Mouse (Mus musculus) liver, embryonic 14.5 days (tissue): ENCODE data around the gene Trpv5. TPM values are rescaled to one million over a fixed set of nuclear protein-coding genes. Genes with fewer than 3 reads are reported as not detected.

Experiments
- ATAC-seq: fragments of 200-750 bp; cut with Nextera tagmentation; 2 replicates; pipeline ENCODE4 v1.8.0; 2017; ENCODE audit warnings: moderate number of reproducible peaks, mild to moderate bottlenecking, moderate library complexity; ENCODE audit not compliant: insufficient read depth
- DNase-seq, 3 experiments: peaks; one replicate each; pipeline ENCODE4 v3.0.0-alpha.2; 2012 to 2013; ENCODE audit warnings: low read depth in 3 of 3, low spot score in 3 of 3
- H3K27ac ChIP-seq: fragments of 300-500 bp; sonication (generic); 2 replicates; pipeline ENCODE4 v1.5.1; 2014; ENCODE audit warnings: moderate library complexity, mild to moderate bottlenecking, control low read depth, inconsistent platforms
- H3K27me3 ChIP-seq: fragments of 300-500 bp; sonication (generic); 2 replicates; pipeline ENCODE4 v1.6.1; 2014; ENCODE audit warnings: mild to moderate bottlenecking, low read length, moderate library complexity; ENCODE audit not compliant: control insufficient read depth, insufficient read depth
- H3K36me3 ChIP-seq: fragments of 300-500 bp; sonication (generic); replicated peaks from 2 replicates; pipeline ENCODE4 v1.6.1; 2014; ENCODE audit warnings: low read depth; ENCODE audit not compliant: control insufficient read depth, insufficient read depth
- H3K4me1 ChIP-seq, 2 experiments: fragments of 200-500 bp in 1 of 2; fragments of 300-500 bp in 1 of 2; sonication (generic) in 1 of 2; replicated peaks; 2 replicates each; pipeline ENCODE4 v1.6.1; 2012 to 2014; ENCODE audit warnings: antibody characterized with exemption in 1 of 2, inconsistent platforms in 1 of 2, low read length in 1 of 2; ENCODE audit not compliant: control insufficient read depth in 2 of 2, insufficient read depth in 2 of 2
- H3K4me2 ChIP-seq: fragments of 300-500 bp; sonication (generic); 2 replicates; pipeline ENCODE4 v1.6.1; 2014; ENCODE audit warnings: low read depth, mild to moderate bottlenecking, control low read depth, moderate library complexity
- H3K4me3 ChIP-seq, 2 experiments: fragments of 200-500 bp in 1 of 2; fragments of 300-500 bp in 1 of 2; sonication (generic) in 1 of 2; 2 replicates each; pipeline ENCODE4 v1.5.1; 2012 to 2014; ENCODE audit warnings: low read depth in 2 of 2, low read length in 2 of 2, mild to moderate bottlenecking in 2 of 2, control low read depth in 1 of 2, inconsistent platforms in 1 of 2, moderate library complexity in 1 of 2; ENCODE audit not compliant: insufficient read depth in 1 of 2
- H3K9ac ChIP-seq: fragments of 300-500 bp; sonication (generic); replicated peaks from 2 replicates; pipeline ENCODE4 v1.6.1; 2014; ENCODE audit warnings: mild to moderate bottlenecking, control low read depth, moderate library complexity
- H3K9me3 ChIP-seq: fragments of 300-500 bp; sonication (generic); 2 replicates; pipeline ENCODE4 v1.6.1; 2016; ENCODE audit warnings: low read length, mixed read lengths; ENCODE audit not compliant: control insufficient read depth
- CTCF ChIP-seq: IDR thresholded peaks from 2 replicates; pipeline ENCODE4 v1.5.1; 2016; ENCODE audit warnings: antibody characterized with exemption, low read depth, control low read depth
- EP300 ChIP-seq: IDR thresholded peaks from 2 replicates; pipeline ENCODE4 v1.6.1; 2016; ENCODE audit warnings: antibody characterized with exemption, low read depth
- WGBS: fragments of 180-500 bp; shearing (Covaris S2); extraction: QIAGEN DNeasy Blood & Tissue Kit; methylation state at CpG from one replicate; pipeline ENCODE4 v1.1.7; 2014; ENCODE audit not compliant: insufficient replicate concordance; 5-methylcytosine and 5-hydroxymethylcytosine counted together
- polyA plus RNA-seq, 2 experiments: library from polyadenylated mRNA; depleted of rRNA in 1 of 2; stranded (reverse) in 1 of 2; unstranded in 1 of 2; fragments of >200 nt; fragmentation: Nextera tagmentation in 1 of 2; extraction: Ambion mirVana in 1 of 2; gene quantifications; 2 replicates each; pipeline versions ENCODE4 v1.2.1 to v1.2.3; 2012 to 2014

The Trpv5 gene
- polyA plus RNA-seq, 2 experiments = 0.05 to 0.31 TPM

DNA sequence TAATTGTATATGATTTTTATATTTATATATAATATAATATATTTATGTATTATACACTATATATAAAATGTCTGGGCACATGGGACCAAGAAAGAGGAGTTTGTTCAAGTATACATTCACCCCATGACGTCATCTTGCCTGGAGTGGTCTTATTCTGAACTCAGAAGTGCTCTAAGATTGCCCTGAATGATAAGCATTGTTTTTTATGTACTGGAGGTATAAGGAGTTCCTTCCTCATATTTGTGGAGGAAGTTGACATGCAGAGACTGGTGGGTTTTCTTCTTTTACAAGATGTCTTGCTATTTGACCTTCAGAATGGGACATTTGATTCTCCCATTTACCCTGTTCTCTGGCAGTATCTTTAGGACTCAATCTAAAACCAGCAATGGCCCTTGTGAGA, 52.4 kb downstream of the Trpv5 start:
- Histone ChIP-seq H3K9me3 (no peaks in the 10 kb centered on the region), H3K36me3 (no peaks in the 10 kb centered on the region), H3K4me3 (no peak overlapping the region), H3K27me3 (no peaks in the 10 kb centered on the region), H3K4me2 (no peak overlapping the region), H3K4me1 (no peaks in the 10 kb centered on the region), H3K27ac (no peak overlapping the region), H3K9ac (no peak overlapping the region)
- WGBS = 13% methylated on average over 1 of the region's 1 CpGs
- TF ChIP-seq CTCF (no peak), EP300 (no peak)
- DNase-seq (no peak), ATAC-seq (no peak)

DNA sequence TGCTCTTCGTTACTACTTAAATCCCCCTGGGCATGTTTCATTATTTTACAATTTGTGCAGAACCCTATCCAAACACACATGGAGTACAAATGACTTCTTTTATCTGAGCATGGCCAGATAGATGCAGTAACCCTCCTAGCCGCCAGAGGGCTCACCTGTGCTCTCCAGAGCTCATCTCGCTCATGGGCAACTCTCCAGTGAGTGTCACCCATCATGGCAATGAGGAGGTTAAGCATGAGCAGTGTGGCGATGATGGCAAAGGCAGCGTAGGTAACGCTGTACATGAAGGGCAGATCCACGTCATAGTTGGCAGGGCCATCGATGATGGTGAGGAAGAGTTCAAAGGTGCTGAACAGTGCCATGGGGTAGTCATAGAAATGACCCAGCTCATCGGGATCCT, 57.9 kb downstream of the Trpv5 start:
- Histone ChIP-seq H3K9ac (no peak overlapping the region), H3K27ac (no peak overlapping the region), H3K4me2 (no peak overlapping the region), H3K9me3 (no peaks in the 10 kb centered on the region), H3K4me3 (no peak overlapping the region), H3K27me3 (no peaks in the 10 kb centered on the region), H3K36me3 (no peaks in the 10 kb centered on the region), H3K4me1 (no peaks in the 10 kb centered on the region)
- no peak for ATAC-seq
- peak in 1 of 3 experiments; percentile 12 for DNase-seq
- TF ChIP-seq EP300 (no peak), CTCF (peak; percentile 92)
- 55% methylated on average over 9 of the region's 9 CpGs for whole genome bisulfite sequencing

- no peak overlapping the region for H3K4me2 ChIP-seq
- TF ChIP-seq EP300 (no peak), CTCF (no peak)
- H3K9me3 ChIP-seq = no peaks in the 10 kb centered on the region
- no peak overlapping the region for H3K27ac ChIP-seq
- H3K27me3 ChIP-seq = no peaks in the 10 kb centered on the region
- DNase-seq = no peak
- no peaks in the 10 kb centered on the region for H3K36me3 ChIP-seq
- no peak overlapping the region for H3K9ac ChIP-seq
- 73% methylated on average over 12 of the region's 12 CpGs for WGBS
- no peaks in the 10 kb centered on the region for H3K4me1 ChIP-seq
- no peak overlapping the region for H3K4me3 ChIP-seq
- no peak for ATAC-seq
Measured at GRCm38 (mm10) chr6:41621241-41621990, 59.2 kb downstream of the Trpv5 start.

DNA sequence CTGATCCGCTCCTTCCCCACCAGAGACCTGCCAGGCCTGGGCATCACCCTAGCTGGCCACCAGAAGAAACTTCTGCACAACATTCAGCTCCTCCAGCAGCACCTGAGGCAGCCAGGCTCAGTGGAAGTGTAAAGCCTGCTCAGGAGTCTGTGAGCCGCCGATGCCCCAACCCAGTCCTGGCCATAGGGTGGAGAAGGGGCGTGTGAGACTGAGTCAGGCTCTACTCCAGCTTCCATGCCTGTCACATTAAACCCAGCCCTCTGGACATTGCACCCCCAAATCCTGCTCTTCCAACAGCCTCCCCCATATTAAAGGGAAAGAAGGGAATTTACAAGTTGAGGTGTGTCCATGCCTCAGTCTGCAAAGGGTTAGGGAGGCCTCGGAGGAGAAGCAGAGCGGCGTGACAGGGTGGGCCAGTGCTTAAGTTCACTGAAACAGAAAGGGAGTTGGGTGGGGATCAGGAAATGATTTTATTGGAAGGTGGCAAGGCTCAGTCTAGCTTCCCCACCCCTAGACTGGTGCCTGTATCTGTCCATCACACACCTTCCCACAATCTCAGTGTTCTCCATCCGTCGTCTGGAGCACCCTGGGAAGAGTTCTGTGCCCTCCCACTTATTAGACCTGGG, 60.3 kb downstream of the Trpv5 start:
- Histone ChIP-seq H3K4me3 (no peak overlapping the region), H3K4me1 (no peaks in the 10 kb centered on the region), H3K27me3 (no peaks in the 10 kb centered on the region), H3K27ac (no peak overlapping the region), H3K9ac (no peak overlapping the region), H3K9me3 (no peaks in the 10 kb centered on the region), H3K36me3 (no peaks in the 10 kb centered on the region), H3K4me2 (no peak overlapping the region)
- DNase-seq = no peak
- WGBS = 77% methylated on average over 9 of the region's 9 CpGs
- ATAC-seq = no peak
- TF ChIP-seq CTCF (no peak), EP300 (no peak)

DNA sequence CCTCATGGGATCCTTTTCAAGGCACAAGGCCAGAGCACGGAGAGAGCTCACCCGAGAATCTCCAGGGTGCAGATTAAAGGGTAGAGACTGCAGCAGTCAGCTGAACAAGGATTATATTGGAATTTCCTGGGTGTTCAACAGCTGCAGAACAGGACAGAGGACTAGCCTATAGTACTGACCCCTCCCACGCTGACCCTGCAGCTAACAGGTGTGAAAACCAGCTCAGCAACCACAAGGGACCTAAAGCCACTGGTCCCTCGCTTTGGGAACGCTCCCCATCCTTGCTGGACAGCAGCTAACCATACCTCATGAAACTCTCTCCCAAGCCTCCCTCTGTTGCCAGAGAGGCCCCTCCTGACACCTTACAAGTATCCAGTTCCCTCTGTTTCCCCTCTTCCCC, 72.9 kb downstream of the Trpv5 start:
- DNase-seq = no peak
- H3K36me3 ChIP-seq = no peaks in the 10 kb centered on the region
- WGBS = 55% methylated on average over 5 of the region's 5 CpGs
- no peak overlapping the region for H3K9ac ChIP-seq
- H3K4me1 ChIP-seq = no peaks in the 10 kb centered on the region
- H3K9me3 ChIP-seq = no peaks in the 10 kb centered on the region
- ATAC-seq = no peak
- H3K4me3 ChIP-seq = no peak overlapping the region
- H3K4me2 ChIP-seq = no peak overlapping the region
- TF ChIP-seq EP300 (no peak), CTCF (no peak)
- no peak overlapping the region for H3K27ac ChIP-seq
- H3K27me3 ChIP-seq = no peaks in the 10 kb centered on the region; the same call in 1 of the 2 replicates
